Mouse (Mus musculus) kidney, adult 2 months (tissue): Measurements from ENCODE around the gene Frmd4a.

Experiments
- CTCF ChIP-seq: fragments of 200-500 bp; conservative IDR thresholded peaks from 2 replicates; pipeline ENCODE4 v1.5.1; 2011; ENCODE audit warnings: low read depth, mild to moderate bottlenecking, control low read depth, low read length, moderate library complexity, mixed read lengths; ENCODE audit not compliant: insufficient read depth, insufficient read length
- POLR2A ChIP-seq: fragments of 200-500 bp; IDR thresholded peaks from one replicate; pipeline ENCODE4 v1.6.1; 2011; ENCODE audit warnings: low read depth, low read length, control low read depth

DNA sequence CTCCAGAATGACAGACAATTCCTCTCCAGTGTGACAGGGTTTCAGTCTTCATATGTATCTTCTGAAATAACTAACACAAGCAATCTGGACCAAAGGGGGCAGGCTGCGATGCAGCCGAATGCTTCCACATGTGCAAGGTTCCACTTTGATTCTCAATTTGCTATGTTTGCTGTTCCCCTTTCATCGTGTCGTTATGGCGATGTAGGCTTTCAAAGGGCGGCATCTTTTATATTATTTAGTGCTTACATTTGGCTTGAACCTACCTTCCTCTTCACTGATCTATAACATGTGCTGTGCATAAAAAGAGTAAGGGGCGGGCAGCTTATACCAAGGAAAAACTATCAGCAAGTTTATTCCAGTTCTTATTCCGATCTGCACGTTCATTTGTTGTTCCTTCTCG, 322.9 kb downstream of the Frmd4a start:
- TF ChIP-seq CTCF: no peak
- no peak for TF ChIP-seq POLR2A
